ENCODE assay signal across 23 mouse cellular contexts in the genomic region with DNA sequence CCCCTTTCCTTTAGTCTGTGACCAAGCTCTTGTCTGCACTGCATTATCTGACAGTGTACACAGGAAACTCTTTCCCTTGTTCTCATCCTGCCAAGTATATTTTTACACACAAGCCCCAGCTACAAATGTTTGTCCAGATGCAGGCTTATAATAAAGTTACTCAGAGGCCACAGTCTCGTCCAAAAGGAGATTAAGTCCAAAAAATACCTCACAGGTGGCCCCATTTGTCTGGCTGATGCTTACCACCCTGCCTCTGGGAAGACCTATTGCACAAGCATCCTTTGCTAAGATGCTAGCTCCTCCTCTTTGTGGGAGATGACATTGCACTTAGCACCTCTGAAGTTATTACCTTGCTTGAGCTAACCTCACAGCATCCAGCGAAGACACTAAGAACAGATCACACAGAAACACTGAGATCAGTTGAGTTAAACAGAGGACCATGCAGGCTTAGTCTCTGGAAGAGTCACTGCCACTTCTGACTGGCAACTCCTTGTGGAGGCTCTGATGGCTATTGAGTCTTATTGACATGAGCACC. TPM values are rescaled to one million over a fixed set of nuclear protein-coding genes. Genes with fewer than 3 reads are reported as not detected.
A peak's percentile ranks its signal among the peaks of the same experiment; 100 is the strongest.
DNase-seq lines count a peak whose midpoint lies in the region; ATAC-seq and TF ChIP-seq lines count a peak whose summit lies in the region.
"Not testable (repeated sequence)": the region's sequence is repeated elsewhere in the genome, so short reads cannot be mapped to it uniquely, and the experiment has no call there.
"Had no signal": no experiment of that assay in that cellular context is flagged by ENCODE, and none has a peak within 500 bp of the region (broad histone marks: within the 10 kb centered on the region; RNA-seq: fewer than 3 reads in every experiment).

No protein-coding gene starts in this region.

- not testable (repeated sequence) for H3K9me3 ChIP-seq in ES-Bruce4 (replicated peaks; ENCODE audit: control insufficient read depth, insufficient read depth, low read length, poor library complexity, severe bottlenecking); lung, embryonic 16.5 days (ENCODE audit: control insufficient read depth, low read length)
- H3K9me3 ChIP-seq in megakaryocyte, embryonic 14.5 days, result peaks cover 35% of the 10 kb centered on the region

- not testable (repeated sequence) for TF ChIP-seq CTCF in ES-Bruce4 (IDR thresholded peaks at IDR 0.05; ENCODE audit: low read depth, low read length); liver, adult 2 months (IDR thresholded peaks at IDR 0.05; ENCODE audit: low read depth, low read length)

- DNase-seq in heart, adult 11 months, result peak; percentile 96
- DNase-seq in heart, adult 9 months (ENCODE audit: low spot score in 2 of 2), result peak; percentile 58 to 67
- peak; percentile 30 for DNase-seq in liver, adult 2 months (ENCODE audit: extremely low read depth, low read depth, low spot score)
- peak; percentile 23 for DNase-seq in lung, postnatal 14 days

- H3K27ac ChIP-seq in ES-Bruce4 (ENCODE audit: insufficient read depth, low read length), result peak overlapping the region; percentile 46
- peak overlapping the region; percentile 39 for H3K27ac ChIP-seq in liver, adult 2 months (replicated peaks; ENCODE audit: insufficient read depth, low read depth, low read length)
- not testable (repeated sequence) for H3K27ac ChIP-seq in lung, embryonic 16.5 days (ENCODE audit: low read length)

- not testable (repeated sequence) for TF ChIP-seq POLR2A in ES-Bruce4 (IDR thresholded peaks at IDR 0.05; ENCODE audit: insufficient read depth, low read length); liver, adult 2 months (IDR thresholded peaks at IDR 0.05; ENCODE audit: extremely low read depth, insufficient read depth, low read length)

- not testable (repeated sequence) for H3K4me2 ChIP-seq in lung, embryonic 16.5 days (ENCODE audit: low read depth, low read length)

- peaks cover 18% of the 10 kb centered on the region for H3K36me3 ChIP-seq in ES-Bruce4 (ENCODE audit: control insufficient read depth, insufficient read depth, low read length, poor library complexity, severe bottlenecking)
- H3K36me3 ChIP-seq in liver, adult 2 months (ENCODE audit: control insufficient read depth, insufficient read depth, low read length); lung, embryonic 16.5 days (ENCODE audit: control insufficient read depth, insufficient read depth, low read length); megakaryocyte, embryonic 14.5 days (replicated peaks; ENCODE audit: low read length): not testable (repeated sequence)

- not testable (repeated sequence) for H3K4me3 ChIP-seq in ES-Bruce4 (ENCODE audit: low read depth, low read length); liver, adult 2 months (ENCODE audit: insufficient read depth, low read depth, low read length); lung, embryonic 16.5 days (ENCODE audit: low read length)
- peak overlapping the region; percentile 40 for H3K4me3 ChIP-seq in megakaryocyte, embryonic 14.5 days (replicated peaks)

- peak; percentile 31; the same call in 1 of the 2 replicates for ATAC-seq in lung, embryonic 16.5 days (ENCODE audit: low read depth)

- not testable (repeated sequence) for TF ChIP-seq EP300 in ES-Bruce4 (IDR thresholded peaks at IDR 0.05; ENCODE audit: insufficient read depth, low read depth, low read length)

- not testable (repeated sequence) for H3K79me2 ChIP-seq in liver, adult 2 months (ENCODE audit: control insufficient read depth, insufficient read depth, low read length)

- H3K4me1 ChIP-seq in ES-Bruce4 (ENCODE audit: control insufficient read depth, insufficient read depth, low read length); liver, adult 2 months (ENCODE audit: control insufficient read depth, insufficient read depth, low read length); lung, embryonic 16.5 days (replicated peaks; ENCODE audit: control insufficient read depth, insufficient read depth, low read length); megakaryocyte, embryonic 14.5 days: not testable (repeated sequence)

- not testable (repeated sequence) for H3K27me3 ChIP-seq in ES-Bruce4 (ENCODE audit: control insufficient read depth, insufficient read depth, low read length, poor library complexity, severe bottlenecking); liver, adult 2 months (ENCODE audit: control insufficient read depth, insufficient read depth, low read length); lung, embryonic 16.5 days (ENCODE audit: control insufficient read depth, insufficient read depth, low read depth, low read length); megakaryocyte, embryonic 14.5 days (replicated peaks)

- 45% methylated on average over 2 of the region's 2 CpGs for WGBS in liver, adult 2 months
- WGBS in lung, embryonic 16.5 days, result 44% methylated on average over 2 of the region's 2 CpGs

- H3K9ac ChIP-seq in ES-Bruce4 (ENCODE audit: low read depth, poor library complexity, severe bottlenecking); liver, adult 2 months (ENCODE audit: low read depth, low read length); lung, embryonic 16.5 days (ENCODE audit: low read length): not testable (repeated sequence)

RNA-seq across cellular contexts. Expression of gene Gm14412, which starts 3.3 kb away (rescaled TPM):
- polyA plus RNA-seq in ES-Bruce4 (2011; ENCODE audit: insufficient read depth, insufficient read length, low read depth, missing spikeins), result 10.2 and 10.6 TPM in 2 replicates
- total RNA-seq in liver, adult 2 months (2014; rRNA removed), result 0.20 and 0.46 TPM in 2 replicates
- polyA plus RNA-seq in liver, adult 2 months (2012; rRNA removed), result not detected in 2 replicates
- 0.13 and 0.31 TPM in 2 replicates for polyA plus RNA-seq in lung, embryonic 16.5 days (2015; fragmentation: Nextera tagmentation; extraction: Ambion mirVana)
- not detected in 2 replicates for polyA plus RNA-seq in megakaryocyte, embryonic 14.5 days (2012; ENCODE audit: insufficient read depth, low replicate concordance)
- total RNA-seq: hematopoietic stem cell, adult 5-6 weeks had no signal
- polyA plus RNA-seq: activated CD4-positive, CD25-positive, alpha-beta regulatory T cell, adult 4 months; erythroblast, embryonic 14.5 days had no signal

RNA-seq across cellular contexts. Expression of gene Gm14409, which starts 54.0 kb away (rescaled TPM):
- polyA plus RNA-seq in ES-Bruce4 (2011; ENCODE audit: insufficient read depth, insufficient read length, low read depth, missing spikeins), result 8.8 and 9.0 TPM in 2 replicates
- not detected in 2 replicates for total RNA-seq in liver, adult 2 months (2014; rRNA removed)
- not detected in 2 replicates for polyA plus RNA-seq in liver, adult 2 months (2012; rRNA removed)
- polyA plus RNA-seq in lung, embryonic 16.5 days (2015; fragmentation: Nextera tagmentation; extraction: Ambion mirVana), result not detected in 2 replicates
- not detected in 2 replicates for polyA plus RNA-seq in megakaryocyte, embryonic 14.5 days (2012; ENCODE audit: insufficient read depth, low replicate concordance)
- total RNA-seq: granulocyte monocyte progenitor cell, adult 5-6 weeks; hematopoietic stem cell, adult 5-6 weeks had no signal
- polyA plus RNA-seq: activated CD4-positive, CD25-positive, alpha-beta regulatory T cell, adult 4 months; brain, embryonic 14.5 days; cortical plate, adult 2 months; embryonic facial prominence, embryonic 10.5 days; embryonic facial prominence, embryonic 13.5 days; erythroblast, embryonic 14.5 days; forebrain, embryonic 13.5 days; forebrain, embryonic 16.5 days; heart, embryonic 11.5 days; heart, embryonic 14.5 days; heart, postnatal 0 days; hindbrain, embryonic 12.5 days; hindbrain, embryonic 15.5 days; intestine, embryonic 14.5 days had no signal

Comparison
In these comparisons a context has a peak if more than half of its experiments do, and no peak if none do; other contexts are left out.
1. DNase-seq: peak in every context shown above with its lines; median percentile 96 in heart, adult 11 months; 62 in heart, adult 9 months; 30 in liver, adult 2 months; 23 in lung, postnatal 14 days.